Mouse (Mus musculus) embryonic facial prominence, embryonic 11.5 days (tissue): Measurements from ENCODE around the gene Car5a. TPM values are rescaled to one million over a fixed set of nuclear protein-coding genes. Genes with fewer than 3 reads are reported as not detected.

Experiments
- ATAC-seq: fragments of 200-750 bp; cut with Nextera tagmentation; replicated peaks from 2 replicates; pipeline ENCODE4 v1.8.0; 2017; ENCODE audit warnings: low read depth; ENCODE audit not compliant: insufficient number of reproducible peaks, low FRiP score, low TSS enrichment
- DNase-seq: peaks from one replicate; pipeline ENCODE4 v3.0.0-alpha.2; 2015; ENCODE audit warnings: low spot score
- H3K27ac ChIP-seq: fragments of 300-500 bp; sonication (generic); replicated peaks from 2 replicates; pipeline ENCODE4 v1.5.1; 2014; ENCODE audit warnings: mild to moderate bottlenecking, low read depth, low read length, control low read depth
- H3K27me3 ChIP-seq: fragments of 300-500 bp; sonication (generic); 2 replicates; pipeline ENCODE4 v1.6.1; 2014; ENCODE audit warnings: mild to moderate bottlenecking, low read length, moderate library complexity, mixed read lengths; ENCODE audit not compliant: control insufficient read depth, insufficient read depth
- H3K36me3 ChIP-seq: fragments of 300-500 bp; sonication (generic); replicated peaks from 2 replicates; pipeline ENCODE4 v1.6.1; 2014; ENCODE audit warnings: low read depth, mild to moderate bottlenecking, low read length, moderate library complexity, mixed read lengths; ENCODE audit not compliant: control insufficient read depth, insufficient read depth
- H3K4me1 ChIP-seq: fragments of 300-500 bp; sonication (generic); 2 replicates; pipeline ENCODE4 v1.6.1; 2014; ENCODE audit warnings: low read length, mixed read lengths; ENCODE audit not compliant: control insufficient read depth, insufficient read depth
- H3K4me2 ChIP-seq: fragments of 300-500 bp; sonication (generic); 2 replicates; pipeline ENCODE4 v1.6.1; 2014; ENCODE audit warnings: low read depth, mild to moderate bottlenecking, control low read depth, low read length, moderate library complexity
- H3K4me3 ChIP-seq: fragments of 300-500 bp; sonication (generic); 2 replicates; pipeline ENCODE4 v1.5.1; 2014; ENCODE audit warnings: low read depth, low read length, control low read depth
- H3K9ac ChIP-seq: fragments of 300-500 bp; sonication (generic); replicated peaks from 2 replicates; pipeline ENCODE4 v1.6.1; 2014; ENCODE audit warnings: mild to moderate bottlenecking, control low read depth, low read length
- H3K9me3 ChIP-seq: fragments of 300-500 bp; sonication (generic); replicated peaks from 2 replicates; pipeline ENCODE4 v1.6.1; 2016; ENCODE audit warnings: mild to moderate bottlenecking, low read length, inconsistent platforms, mixed read lengths; ENCODE audit not compliant: control insufficient read depth
- WGBS: fragments of 180-500 bp; shearing (Covaris S2); extraction: QIAGEN DNeasy Blood & Tissue Kit; methylation state at CpG from one replicate; pipeline ENCODE4 v1.1.7; 2014; 5-methylcytosine and 5-hydroxymethylcytosine counted together
- polyA plus RNA-seq: library from polyadenylated mRNA; unstranded; fragments of >200 nt; fragmentation: Nextera tagmentation; extraction: Ambion mirVana; gene quantifications from 2 replicates; pipeline ENCODE4 v1.2.1, GENCODE M21; 2014

The Car5a gene
- polyA plus RNA-seq, 1 experiment from 2014 or later, result not detected

- Histone ChIP-seq H3K9ac (no peak overlapping the region), H3K4me2 (no peak overlapping the region), H3K27ac (no peak overlapping the region), H3K4me1 (no peaks in the 10 kb centered on the region), H3K9me3 (no peaks in the 10 kb centered on the region), H3K36me3 (no peaks in the 10 kb centered on the region), H3K4me3 (no peak overlapping the region), H3K27me3 (no peaks in the 10 kb centered on the region)
- WGBS, result 100% methylated on average over 1 of the region's 1 CpGs
- ATAC-seq (no peak), DNase-seq (no peak)
Observed at GRCm38 (mm10) chr8:121889317-121889716, 55.4 kb downstream of the Car5a start.

GRCm38 (mm10) chr8:121887547-121887946 lies 57.2 kb downstream of the Car5a start:
- Histone ChIP-seq H3K27me3 (no peaks in the 10 kb centered on the region), H3K4me2 (no peak overlapping the region), H3K27ac (no peak overlapping the region), H3K9ac (no peak overlapping the region), H3K4me3 (no peak overlapping the region), H3K36me3 (no peaks in the 10 kb centered on the region), H3K9me3 (no peaks in the 10 kb centered on the region), H3K4me1 (no peaks in the 10 kb centered on the region)
- 78% methylated on average over 1 of the region's 1 CpGs for WGBS
- ATAC-seq, result no peak
- no peak for DNase-seq

- DNase-seq (no peak), ATAC-seq (no peak)
- 91% methylated on average over 6 of the region's 6 CpGs for WGBS
- Histone ChIP-seq H3K4me2 (no peak overlapping the region), H3K36me3 (no peaks in the 10 kb centered on the region), H3K4me3 (no peak overlapping the region), H3K9me3 (no peaks in the 10 kb centered on the region), H3K4me1 (no peaks in the 10 kb centered on the region), H3K9ac (no peak overlapping the region), H3K27me3 (no peaks in the 10 kb centered on the region), H3K27ac (no peak overlapping the region)
Observed at GRCm38 (mm10) chr8:121885433-121885832, 59.3 kb downstream of the Car5a start.

GRCm38 (mm10) chr8:121885001-121885400 lies 59.7 kb downstream of the Car5a start:
- H3K4me3 ChIP-seq, result no peak overlapping the region
- WGBS, result 90% methylated on average over 9 of the region's 9 CpGs
- ATAC-seq, result no peak

GRCm38 (mm10) chr8:121884181-121884580 lies 60.5 kb downstream of the Car5a start:
- WGBS, result 81% methylated on average over 3 of the region's 3 CpGs
- no peaks in the 10 kb centered on the region for H3K36me3 ChIP-seq
- DNase-seq (no peak), ATAC-seq (no peak)
- H3K4me2 ChIP-seq, result no peak overlapping the region
- no peak overlapping the region for H3K27ac ChIP-seq
- no peaks in the 10 kb centered on the region for H3K4me1 ChIP-seq
- no peaks in the 10 kb centered on the region for H3K27me3 ChIP-seq
- H3K9ac ChIP-seq, result no peak overlapping the region
- H3K9me3 ChIP-seq, result no peaks in the 10 kb centered on the region
- H3K4me3 ChIP-seq, result no peak overlapping the region

More at GRCm38 (mm10) chr8:121885001-121885400, 59.7 kb downstream of the Car5a start:
- H3K27ac ChIP-seq, result no peak overlapping the region
- H3K9ac ChIP-seq, result no peak overlapping the region
- no peaks in the 10 kb centered on the region for H3K9me3 ChIP-seq
- no peak overlapping the region for H3K4me2 ChIP-seq
- no peaks in the 10 kb centered on the region for H3K36me3 ChIP-seq
- no peak for DNase-seq
- H3K27me3 ChIP-seq, result no peaks in the 10 kb centered on the region
- no peaks in the 10 kb centered on the region for H3K4me1 ChIP-seq

- WGBS, result 90% methylated on average over 5 of the region's 5 CpGs
- Histone ChIP-seq H3K4me1 (no peaks in the 10 kb centered on the region), H3K9ac (no peak overlapping the region), H3K4me3 (no peak overlapping the region), H3K9me3 (no peaks in the 10 kb centered on the region), H3K4me2 (no peak overlapping the region), H3K36me3 (no peaks in the 10 kb centered on the region), H3K27me3 (no peaks in the 10 kb centered on the region), H3K27ac (no peak overlapping the region)
- DNase-seq (no peak), ATAC-seq (no peak)
Observed at GRCm38 (mm10) chr8:121881921-121882320, 62.8 kb downstream of the Car5a start.

GRCm38 (mm10) chr8:121880818-121881217 lies 63.9 kb downstream of the Car5a start:
- 62% methylated on average over 1 of the region's 1 CpGs for whole genome bisulfite sequencing
- Histone ChIP-seq H3K4me2 (no peak overlapping the region), H3K36me3 (no peaks in the 10 kb centered on the region), H3K4me1 (no peaks in the 10 kb centered on the region), H3K9ac (no peak overlapping the region), H3K27ac (no peak overlapping the region), H3K27me3 (no peaks in the 10 kb centered on the region), H3K4me3 (no peak overlapping the region), H3K9me3 (no peaks in the 10 kb centered on the region)
- ATAC-seq, result no peak
- DNase-seq, result no peak

- H3K36me3 ChIP-seq, result no peaks in the 10 kb centered on the region
- no peaks in the 10 kb centered on the region for H3K4me1 ChIP-seq
- 85% methylated on average over 3 of the region's 3 CpGs for WGBS
- no peak overlapping the region for H3K4me3 ChIP-seq
- H3K4me2 ChIP-seq, result no peak overlapping the region
- H3K9ac ChIP-seq, result no peak overlapping the region
- DNase-seq, result no peak
- H3K9me3 ChIP-seq, result no peaks in the 10 kb centered on the region
- H3K27me3 ChIP-seq, result no peaks in the 10 kb centered on the region
- no peak for ATAC-seq
- no peak overlapping the region for H3K27ac ChIP-seq
Observed at GRCm38 (mm10) chr8:121879712-121880111, 65.0 kb downstream of the Car5a start.
